Mouse (Mus musculus) heart, embryonic 11.5 days (tissue): ENCODE measurements around the gene Rhoa. TPM values are rescaled to one million over a fixed set of nuclear protein-coding genes. Genes with fewer than 3 reads are reported as not detected.
A peak's percentile ranks its signal among the peaks of the same experiment; 100 is the strongest.

ENCODE experiments used
- ATAC-seq: fragments of 200-750 bp; cut with Nextera tagmentation; replicated peaks from 2 replicates; pipeline ENCODE4 v1.8.0; 2017; ENCODE audit warnings: moderate library complexity; ENCODE audit not compliant: insufficient number of reproducible peaks, low FRiP score, low TSS enrichment
- H3K27ac ChIP-seq: fragments of 300-500 bp; sonication (generic); 2 replicates; pipeline ENCODE4 v1.5.1; 2014; ENCODE audit warnings: mild to moderate bottlenecking, low read depth, low read length
- H3K27me3 ChIP-seq: fragments of 300-500 bp; sonication (generic); 2 replicates; pipeline ENCODE4 v1.6.1; 2014; ENCODE audit warnings: mild to moderate bottlenecking, low read length, mixed read lengths; ENCODE audit not compliant: control insufficient read depth, insufficient read depth
- H3K36me3 ChIP-seq: fragments of 300-500 bp; sonication (generic); 2 replicates; pipeline ENCODE4 v1.6.1; 2014; ENCODE audit warnings: mild to moderate bottlenecking, low read length, moderate library complexity, mixed read lengths; ENCODE audit not compliant: control insufficient read depth, insufficient read depth
- H3K4me1 ChIP-seq: fragments of 300-500 bp; sonication (generic); 2 replicates; pipeline ENCODE4 v1.6.1; 2014; ENCODE audit warnings: low read length; ENCODE audit not compliant: control insufficient read depth, insufficient read depth
- H3K4me2 ChIP-seq: fragments of 300-500 bp; sonication (generic); 2 replicates; pipeline ENCODE4 v1.6.1; 2014; ENCODE audit warnings: mild to moderate bottlenecking, moderate library complexity
- H3K4me3 ChIP-seq: fragments of 300-500 bp; sonication (generic); 2 replicates; pipeline ENCODE4 v1.5.1; 2014; ENCODE audit warnings: low read depth, low read length
- H3K9ac ChIP-seq: fragments of 300-500 bp; sonication (generic); 2 replicates; pipeline ENCODE4 v1.6.1; 2014; ENCODE audit warnings: mild to moderate bottlenecking, low read depth, low read length, moderate library complexity
- H3K9me3 ChIP-seq: fragments of 300-500 bp; sonication (generic); replicated peaks from 2 replicates; pipeline ENCODE4 v1.6.1; 2016; ENCODE audit warnings: low read length; ENCODE audit not compliant: control insufficient read depth
- WGBS: fragments of 180-500 bp; shearing (Covaris S2); extraction: QIAGEN DNeasy Blood & Tissue Kit; methylation state at CpG from one replicate; pipeline ENCODE4 v1.1.7; 2014; ENCODE audit not compliant: insufficient replicate concordance; 5-methylcytosine and 5-hydroxymethylcytosine counted together
- polyA plus RNA-seq: library from polyadenylated mRNA; unstranded; fragments of >200 nt; fragmentation: Nextera tagmentation; extraction: Ambion mirVana; gene quantifications from 2 replicates; pipeline ENCODE4 v1.2.1, GENCODE M21; 2014

Rhoa gene
- polyA plus RNA-seq, 1 experiment from 2014 or later: 277 TPM

DNA sequence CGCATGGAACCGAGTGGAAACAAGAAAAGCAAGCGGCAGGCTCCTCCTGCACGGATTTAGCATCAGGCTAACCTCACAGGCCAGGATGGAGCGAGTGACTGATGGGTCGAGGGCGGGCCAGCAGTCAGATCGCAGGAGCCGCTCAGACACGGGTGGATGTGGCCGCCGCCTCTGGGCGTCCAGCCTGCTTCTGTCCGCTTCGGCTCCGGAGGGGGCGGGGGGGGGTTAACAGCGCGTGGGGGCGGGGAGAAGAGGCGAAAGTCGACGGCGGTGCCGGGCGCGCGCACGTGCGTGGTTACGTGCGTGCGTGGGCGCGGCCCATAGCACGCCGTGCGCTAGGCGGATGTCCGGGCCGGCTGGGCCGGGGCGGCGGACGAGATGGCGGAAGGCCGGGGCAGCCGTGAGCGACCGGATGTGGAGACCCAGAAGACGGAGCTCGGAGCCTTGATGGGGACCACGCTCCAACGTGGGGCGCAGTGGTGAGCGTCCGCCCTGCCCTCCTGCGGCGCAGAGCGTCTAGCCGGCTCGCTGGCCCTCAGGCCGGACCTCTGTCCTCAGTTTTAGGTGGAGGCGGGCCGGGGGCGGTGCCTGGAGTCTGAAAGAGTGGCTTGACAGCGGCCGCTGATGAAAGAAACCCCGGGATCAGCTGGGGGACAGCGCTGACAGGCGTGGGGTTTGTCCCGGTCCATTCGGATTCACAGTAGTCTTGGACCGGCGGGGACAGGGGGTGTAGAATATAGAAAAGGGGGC, 41.8 kb downstream of the Rhoa start, which contains the start of gene Usp4:
Gene Usp4 (plus strand): TSS at position 314 of the 750 bp plus-strand sequence.
- Histone ChIP-seq H3K9me3 (no peaks in the 10 kb centered on the region), H3K9ac (peak within 1 kb of the TSS; percentile 79), H3K4me2 (peak within 1 kb of the TSS; percentile 92), H3K27ac (peak within 1 kb of the TSS; percentile 97), H3K4me1 (peaks cover 7% of the 10 kb centered on the region), H3K27me3 (no peaks in the 10 kb centered on the region), H3K4me3 (peak within 1 kb of the TSS; percentile 96), H3K36me3 (peaks cover 22% of the 10 kb centered on the region)
- WGBS: under 1% methylated on average over 74 of the region's 75 CpGs
- ATAC-seq: peak; percentile 95

DNA sequence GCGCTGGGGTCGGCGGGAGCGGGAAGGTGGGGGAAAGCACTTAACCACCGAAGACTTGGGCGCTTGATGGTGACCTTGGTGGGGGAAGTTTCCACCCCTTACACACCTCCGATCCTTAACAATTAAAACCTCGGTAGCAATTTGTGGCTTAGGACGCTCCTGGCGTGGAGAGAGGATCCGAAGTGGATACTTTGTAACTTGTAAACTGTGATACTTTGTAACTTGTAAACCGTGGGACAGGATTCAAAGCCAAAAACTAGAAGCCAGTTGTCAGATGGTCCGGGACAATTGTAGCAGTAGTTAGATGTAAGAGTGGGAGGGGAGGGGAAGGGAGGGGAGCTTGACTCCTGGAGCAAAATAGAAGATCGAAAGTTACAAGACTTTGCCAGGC, 42.4 kb downstream of the Rhoa start:
- Histone ChIP-seq H3K27me3 (no peaks in the 10 kb centered on the region), H3K36me3 (peaks cover 28% of the 10 kb centered on the region), H3K4me1 (peaks cover 7% of the 10 kb centered on the region), H3K4me2 (peak overlapping the region; percentile 92), H3K9ac (peak overlapping the region; percentile 79), H3K27ac (peak overlapping the region; percentile 97), H3K4me3 (peak overlapping the region; percentile 96), H3K9me3 (no peaks in the 10 kb centered on the region)
- 6% methylated on average over 14 of the region's 14 CpGs for WGBS
- no peak for ATAC-seq

- Histone ChIP-seq H3K9ac (no peak overlapping the region), H3K27ac (no peak overlapping the region), H3K4me1 (peaks cover 7% of the 10 kb centered on the region), H3K4me2 (peak overlapping the region; percentile 92; the same call in 1 of the 2 replicates), H3K9me3 (no peaks in the 10 kb centered on the region), H3K27me3 (no peaks in the 10 kb centered on the region), H3K36me3 (peaks cover 31% of the 10 kb centered on the region), H3K4me3 (no peak overlapping the region)
- WGBS: 80% methylated on average over 4 of the region's 4 CpGs
- ATAC-seq: no peak
Measured at GRCm38 (mm10) chr9:108349727-108350126, 43.8 kb downstream of the Rhoa start.

DNA sequence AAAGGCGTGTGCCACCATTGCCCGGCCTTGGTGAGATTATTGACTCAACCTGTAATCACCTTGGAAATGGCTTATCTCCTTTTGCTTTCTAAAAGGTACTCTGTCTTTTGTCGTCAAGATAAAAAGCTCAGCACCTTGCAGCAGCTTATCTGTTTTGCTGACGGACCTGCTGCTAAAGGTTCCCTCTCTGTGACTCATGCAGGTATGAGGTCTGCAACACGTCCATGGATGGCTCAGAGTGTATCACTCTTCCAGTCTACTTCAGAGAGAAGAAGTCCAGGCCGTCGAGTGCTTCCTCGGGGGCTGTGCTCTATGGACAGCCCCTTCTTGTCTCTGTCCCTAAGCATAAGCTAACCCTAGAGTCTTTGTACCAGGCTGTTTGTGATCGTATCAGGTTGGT, 72.3 kb downstream of the Rhoa start:
- Histone ChIP-seq H3K27me3 (no peaks in the 10 kb centered on the region), H3K9me3 (no peaks in the 10 kb centered on the region), H3K36me3 (peaks cover 45% of the 10 kb centered on the region), H3K27ac (no peak overlapping the region), H3K4me1 (peaks cover 3% of the 10 kb centered on the region; the same call in 1 of the 2 replicates), H3K4me3 (no peak overlapping the region), H3K9ac (no peak overlapping the region), H3K4me2 (no peak overlapping the region)
- 51% methylated on average over 9 of the region's 9 CpGs for WGBS
- no peak for ATAC-seq

- 71% methylated on average over 5 of the region's 5 CpGs for WGBS
Measured at GRCm38 (mm10) chr9:108378736-108379135, 72.8 kb downstream of the Rhoa start.

DNA sequence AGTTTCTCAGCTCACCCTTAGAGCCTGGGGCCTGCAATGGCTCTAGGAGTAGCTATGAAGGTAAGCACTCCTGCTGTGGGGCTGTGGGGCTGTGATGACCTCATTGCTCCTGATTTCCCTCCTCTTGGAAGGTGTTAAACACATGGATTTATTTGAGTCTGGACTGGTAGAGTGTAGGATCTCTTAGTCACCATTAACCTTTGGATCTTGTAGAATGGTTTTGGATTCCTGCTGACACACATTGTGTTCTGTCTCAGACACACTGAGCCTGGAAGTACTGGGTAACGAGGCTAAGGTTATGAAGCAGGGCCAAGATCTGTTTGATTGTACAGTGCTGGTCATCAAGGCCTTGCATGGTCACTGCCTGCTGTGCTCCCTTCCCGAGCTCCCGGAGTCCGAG, 73.4 kb downstream of the Rhoa start:
- no peak overlapping the region for H3K27ac ChIP-seq
- no peak for ATAC-seq
- no peak overlapping the region for H3K4me2 ChIP-seq
- H3K9ac ChIP-seq: no peak overlapping the region
- H3K4me1 ChIP-seq: peaks cover 3% of the 10 kb centered on the region; the same call in 1 of the 2 replicates
- peaks cover 44% of the 10 kb centered on the region for H3K36me3 ChIP-seq
- no peaks in the 10 kb centered on the region for H3K27me3 ChIP-seq
- WGBS: 60% methylated on average over 4 of the region's 4 CpGs
- no peak overlapping the region for H3K4me3 ChIP-seq
- H3K9me3 ChIP-seq: no peaks in the 10 kb centered on the region

More at GRCm38 (mm10) chr9:108378736-108379135, 72.8 kb downstream of the Rhoa start:
- Histone ChIP-seq H3K4me2 (no peak overlapping the region), H3K27ac (no peak overlapping the region), H3K27me3 (no peaks in the 10 kb centered on the region), H3K4me3 (no peak overlapping the region), H3K9ac (no peak overlapping the region), H3K9me3 (no peaks in the 10 kb centered on the region), H3K36me3 (peaks cover 44% of the 10 kb centered on the region), H3K4me1 (peaks cover 3% of the 10 kb centered on the region; the same call in 1 of the 2 replicates)
- ATAC-seq: no peak

- Histone ChIP-seq H3K4me3 (no peak overlapping the region), H3K4me1 (peaks cover 3% of the 10 kb centered on the region; the same call in 1 of the 2 replicates), H3K36me3 (peaks cover 46% of the 10 kb centered on the region), H3K9me3 (no peaks in the 10 kb centered on the region), H3K4me2 (no peak overlapping the region), H3K27me3 (no peaks in the 10 kb centered on the region), H3K9ac (no peak overlapping the region), H3K27ac (no peak overlapping the region)
- ATAC-seq: no peak
- 91% methylated on average over 9 of the region's 9 CpGs for WGBS
Measured at GRCm38 (mm10) chr9:108381382-108381781, 75.5 kb downstream of the Rhoa start.

DNA sequence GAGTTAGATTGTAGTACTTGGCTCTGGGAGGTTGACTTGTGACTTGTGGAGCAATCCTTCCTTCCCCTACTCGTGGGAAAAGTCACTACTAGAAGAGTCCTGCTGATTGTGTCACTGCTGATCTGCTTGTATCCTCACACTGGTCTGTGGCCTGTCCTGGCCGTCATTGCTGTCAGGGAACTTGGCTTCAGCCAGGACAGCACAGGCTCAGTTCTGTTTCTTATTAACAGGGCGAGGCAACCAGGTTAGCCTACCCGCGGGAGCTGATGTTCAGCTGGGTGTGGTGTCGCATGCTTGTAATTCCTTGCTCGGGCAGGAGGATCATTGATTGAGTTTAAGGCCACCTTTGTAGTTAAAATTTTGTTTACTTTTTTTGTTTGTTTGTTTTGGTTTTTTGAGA, 79.1 kb downstream of the Rhoa start:
- no peaks in the 10 kb centered on the region for H3K9me3 ChIP-seq
- no peaks in the 10 kb centered on the region for H3K4me1 ChIP-seq
- H3K4me3 ChIP-seq: no peak overlapping the region
- peaks cover 42% of the 10 kb centered on the region for H3K36me3 ChIP-seq
- 79% methylated on average over 7 of the region's 7 CpGs for WGBS
- ATAC-seq: no peak
- no peak overlapping the region for H3K27ac ChIP-seq
- H3K9ac ChIP-seq: no peak overlapping the region
- H3K4me2 ChIP-seq: no peak overlapping the region
- no peaks in the 10 kb centered on the region for H3K27me3 ChIP-seq

DNA sequence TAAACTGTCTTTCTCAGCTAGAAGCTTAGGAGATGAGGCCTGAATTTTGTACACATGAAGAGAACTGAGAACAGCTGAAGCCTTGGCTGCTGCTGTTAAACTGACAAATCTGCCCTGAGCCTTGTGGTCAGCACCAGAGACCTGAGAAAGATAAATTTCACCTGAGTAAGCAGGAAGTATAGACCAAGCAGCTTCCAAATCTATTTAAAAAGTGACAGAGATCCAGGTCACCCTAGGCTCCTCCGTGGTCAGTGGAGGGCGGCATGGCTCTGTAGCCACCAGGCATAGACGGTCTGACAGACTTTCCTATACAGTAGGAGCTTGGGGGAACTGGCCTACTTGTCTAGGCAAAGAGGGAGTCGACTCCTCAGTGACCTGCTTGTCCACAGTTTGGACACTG, 80.9 kb downstream of the Rhoa start:
- H3K4me1 ChIP-seq: no peaks in the 10 kb centered on the region
- ATAC-seq: no peak
- H3K9me3 ChIP-seq: no peaks in the 10 kb centered on the region
- no peak overlapping the region for H3K4me2 ChIP-seq
- H3K9ac ChIP-seq: no peak overlapping the region
- WGBS: 86% methylated on average over 4 of the region's 4 CpGs
- peaks cover 38% of the 10 kb centered on the region for H3K36me3 ChIP-seq
- H3K27ac ChIP-seq: no peak overlapping the region
- no peak overlapping the region for H3K4me3 ChIP-seq
- H3K27me3 ChIP-seq: no peaks in the 10 kb centered on the region
